Mouse (Mus musculus): ENCODE results near the gene Sdccag8. TPM values are rescaled to one million over a fixed set of nuclear protein-coding genes. Genes with fewer than 3 reads are reported as not detected.

The Sdccag8 gene
- polyA plus RNA-seq, 1 experiment from 2014 or later, result 29.4 TPM

- no peak for DNase-seq (ENCODE audit: low spot score, missing footprints)
- Histone ChIP-seq H3K36me3 (ENCODE audit: control insufficient read depth, insufficient read depth, low read length) (no peaks in the 10 kb centered on the region), H3K4me1 (ENCODE audit: control insufficient read depth, insufficient read depth, low read length) (peaks cover 3% of the 10 kb centered on the region; the same call in 1 of the 2 replicates), H3K4me3 (ENCODE audit: low read depth, low read length) (no peak overlapping the region), H3K9ac (ENCODE audit: low read length) (no peak overlapping the region), H3K27ac (ENCODE audit: low read depth, low read length) (no peak overlapping the region), H3K27me3 (ENCODE audit: control insufficient read depth, insufficient read depth, low read length) (no peaks in the 10 kb centered on the region), H3K9me3 (ENCODE audit: control insufficient read depth, low read length) (no peaks in the 10 kb centered on the region), H3K4me2 (no peak overlapping the region)
- WGBS, result 78% methylated on average over 6 of the region's 6 CpGs
- no peak for ATAC-seq (ENCODE audit: low FRiP score)
Observed at GRCm38 (mm10) chr1:177039093-177039674, 224.7 kb downstream of the Sdccag8 start.

DNA sequence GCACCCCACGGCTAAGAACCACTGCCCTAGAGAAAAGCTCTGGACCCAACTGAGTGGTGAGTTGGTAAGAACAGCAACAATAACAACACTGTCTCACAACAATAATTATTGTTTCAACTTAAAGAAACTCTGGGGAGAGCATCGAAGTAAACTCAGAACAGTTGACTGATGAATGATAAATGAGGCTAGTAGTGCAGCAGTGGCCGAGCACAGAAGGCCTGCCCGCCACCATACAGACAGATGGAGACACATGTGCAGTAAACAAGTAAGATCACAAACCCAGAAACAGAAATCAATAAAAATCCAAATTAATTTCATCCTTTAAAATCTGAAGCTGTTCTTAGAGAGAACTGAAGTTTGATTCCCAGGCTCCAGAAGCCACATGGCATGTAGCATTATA lies 225.6 kb downstream of the Sdccag8 start:
- WGBS, result 50% methylated on average over 4 of the region's 4 CpGs
- Histone ChIP-seq H3K9me3 (ENCODE audit: control insufficient read depth, low read length) (no peaks in the 10 kb centered on the region), H3K27ac (ENCODE audit: low read depth, low read length) (no peak overlapping the region), H3K4me3 (ENCODE audit: low read depth, low read length) (no peak overlapping the region), H3K9ac (ENCODE audit: low read length) (no peak overlapping the region), H3K36me3 (ENCODE audit: control insufficient read depth, insufficient read depth, low read length) (no peaks in the 10 kb centered on the region), H3K4me2 (no peak overlapping the region), H3K27me3 (ENCODE audit: control insufficient read depth, insufficient read depth, low read length) (no peaks in the 10 kb centered on the region), H3K4me1 (ENCODE audit: control insufficient read depth, insufficient read depth, low read length) (peaks cover 3% of the 10 kb centered on the region; the same call in 1 of the 2 replicates)
- no peak for DNase-seq (ENCODE audit: low spot score, missing footprints)
- no peak; the same call in 1 of the 2 replicates for ATAC-seq (ENCODE audit: low FRiP score)

DNA sequence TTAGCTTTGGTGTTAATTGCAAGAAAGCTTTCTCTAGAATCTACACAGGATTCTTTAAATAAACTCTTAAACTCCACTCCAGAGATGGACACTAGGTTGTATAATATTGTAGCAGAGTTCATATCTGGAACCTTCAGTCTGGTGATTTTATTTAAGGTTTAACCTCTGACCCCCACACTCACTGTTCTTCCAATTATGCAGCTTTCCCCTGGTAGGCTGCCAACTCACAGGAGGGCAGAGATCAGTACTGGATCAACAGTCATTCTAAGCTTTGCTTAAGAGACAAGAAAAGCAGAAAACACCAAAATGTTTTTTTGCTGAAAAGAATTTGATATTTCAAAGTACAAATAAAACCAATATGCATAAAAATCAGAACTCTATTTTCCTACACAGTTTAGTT lies 231.4 kb downstream of the Sdccag8 start:
- Histone ChIP-seq H3K9ac (ENCODE audit: low read length) (no peak overlapping the region), H3K4me2 (no peak overlapping the region), H3K4me1 (ENCODE audit: control insufficient read depth, insufficient read depth, low read length) (no peaks in the 10 kb centered on the region), H3K9me3 (ENCODE audit: control insufficient read depth, low read length) (no peaks in the 10 kb centered on the region), H3K4me3 (ENCODE audit: low read depth, low read length) (no peak overlapping the region), H3K36me3 (ENCODE audit: control insufficient read depth, insufficient read depth, low read length) (no peaks in the 10 kb centered on the region), H3K27ac (ENCODE audit: low read depth, low read length) (no peak overlapping the region), H3K27me3 (ENCODE audit: control insufficient read depth, insufficient read depth, low read length) (no peaks in the 10 kb centered on the region)
- ATAC-seq (ENCODE audit: low FRiP score) (no peak), DNase-seq (ENCODE audit: low spot score, missing footprints) (no peak)

DNA sequence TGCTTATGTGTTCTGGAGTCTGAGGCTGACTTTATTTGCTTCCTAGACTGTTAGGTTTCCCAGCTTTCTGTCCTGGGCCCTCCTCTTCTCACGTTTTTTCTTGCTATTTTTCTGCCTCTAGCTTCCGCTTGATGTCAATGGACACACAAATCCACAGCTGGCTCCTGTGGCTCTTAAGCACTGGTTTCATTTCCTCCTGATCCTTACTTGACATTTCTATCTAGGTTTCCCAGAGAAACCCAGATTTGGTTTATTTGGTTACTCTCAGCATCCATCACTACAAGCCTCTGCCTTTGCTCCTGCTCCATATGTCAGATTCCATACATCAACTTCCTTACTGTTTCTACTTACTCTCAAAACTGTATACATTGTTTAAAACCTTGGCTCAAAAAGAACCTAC lies 232.5 kb downstream of the Sdccag8 start:
- H3K9me3 ChIP-seq (ENCODE audit: control insufficient read depth, low read length), result no peaks in the 10 kb centered on the region
- H3K4me3 ChIP-seq (ENCODE audit: low read depth, low read length), result no peak overlapping the region
- DNase-seq (ENCODE audit: low spot score, missing footprints) (no peak), ATAC-seq (ENCODE audit: low FRiP score) (no peak)
- H3K4me2 ChIP-seq, result no peak overlapping the region
- H3K9ac ChIP-seq (ENCODE audit: low read length), result no peak overlapping the region
- H3K36me3 ChIP-seq (ENCODE audit: control insufficient read depth, insufficient read depth, low read length), result no peaks in the 10 kb centered on the region
- H3K27me3 ChIP-seq (ENCODE audit: control insufficient read depth, insufficient read depth, low read length), result no peaks in the 10 kb centered on the region
- 93% methylated on average over 2 of the region's 2 CpGs for WGBS
- H3K4me1 ChIP-seq (ENCODE audit: control insufficient read depth, insufficient read depth, low read length), result no peaks in the 10 kb centered on the region
- H3K27ac ChIP-seq (ENCODE audit: low read depth, low read length), result no peak overlapping the region

- H3K27ac ChIP-seq (ENCODE audit: low read depth, low read length), result no peak overlapping the region
- H3K4me1 ChIP-seq (ENCODE audit: control insufficient read depth, insufficient read depth, low read length), result no peaks in the 10 kb centered on the region
- WGBS, result 90% methylated on average over 2 of the region's 2 CpGs
- H3K4me2 ChIP-seq, result no peak overlapping the region
- ATAC-seq (ENCODE audit: low FRiP score) (no peak), DNase-seq (ENCODE audit: low spot score, missing footprints) (no peak)
- no peak overlapping the region for H3K9ac ChIP-seq (ENCODE audit: low read length)
- no peak overlapping the region for H3K4me3 ChIP-seq (ENCODE audit: low read depth, low read length)
- no peaks in the 10 kb centered on the region for H3K9me3 ChIP-seq (ENCODE audit: control insufficient read depth, low read length)
- no peaks in the 10 kb centered on the region for H3K36me3 ChIP-seq (ENCODE audit: control insufficient read depth, insufficient read depth, low read length)
- no peaks in the 10 kb centered on the region for H3K27me3 ChIP-seq (ENCODE audit: control insufficient read depth, insufficient read depth, low read length)
Observed at GRCm38 (mm10) chr1:177048773-177049172, 234.3 kb downstream of the Sdccag8 start.

- H3K27ac ChIP-seq (ENCODE audit: low read depth, low read length), result no peak overlapping the region
- no peak overlapping the region for H3K4me2 ChIP-seq
- ATAC-seq (ENCODE audit: low FRiP score) (no peak), DNase-seq (ENCODE audit: low spot score, missing footprints) (no peak)
- H3K9me3 ChIP-seq (ENCODE audit: control insufficient read depth, low read length), result no peaks in the 10 kb centered on the region
- H3K9ac ChIP-seq (ENCODE audit: low read length), result no peak overlapping the region
- no peaks in the 10 kb centered on the region for H3K27me3 ChIP-seq (ENCODE audit: control insufficient read depth, insufficient read depth, low read length)
- 0 out of 2 replicates have a peak, but pooled peaks cover 4% of the 10 kb centered on the region for H3K4me1 ChIP-seq (ENCODE audit: control insufficient read depth, insufficient read depth, low read length)
- WGBS, result 91% methylated on average over 11 of the region's 11 CpGs
- H3K4me3 ChIP-seq (ENCODE audit: low read depth, low read length), result no peak overlapping the region
- no peaks in the 10 kb centered on the region for H3K36me3 ChIP-seq (ENCODE audit: control insufficient read depth, insufficient read depth, low read length)
Observed at GRCm38 (mm10) chr1:177051366-177051963, 237.0 kb downstream of the Sdccag8 start.

GRCm38 (mm10) chr1:177054891-177055290 lies 240.4 kb downstream of the Sdccag8 start:
- H3K4me1 ChIP-seq (ENCODE audit: control insufficient read depth, insufficient read depth, low read length), result 0 out of 2 replicates have a peak, but pooled peaks cover 4% of the 10 kb centered on the region

GRCm38 (mm10) chr1:177061761-177062160 lies 247.3 kb downstream of the Sdccag8 start:
- Histone ChIP-seq H3K9ac (ENCODE audit: low read length) (no peak overlapping the region), H3K4me2 (no peak overlapping the region), H3K27ac (ENCODE audit: low read depth, low read length) (no peak overlapping the region), H3K4me3 (ENCODE audit: low read depth, low read length) (no peak overlapping the region), H3K27me3 (ENCODE audit: control insufficient read depth, insufficient read depth, low read length) (no peaks in the 10 kb centered on the region), H3K36me3 (ENCODE audit: control insufficient read depth, insufficient read depth, low read length) (no peaks in the 10 kb centered on the region; the same call in 1 of the 2 replicates), H3K4me1 (ENCODE audit: control insufficient read depth, insufficient read depth, low read length) (no peaks in the 10 kb centered on the region), H3K9me3 (ENCODE audit: control insufficient read depth, low read length) (no peaks in the 10 kb centered on the region)
- WGBS, result 88% methylated on average over 2 of the region's 2 CpGs
- no peak for ATAC-seq (ENCODE audit: low FRiP score)
- DNase-seq (ENCODE audit: low spot score, missing footprints), result no peak

More at GRCm38 (mm10) chr1:177054891-177055290, 240.4 kb downstream of the Sdccag8 start:
- H3K4me3 ChIP-seq (ENCODE audit: low read depth, low read length), result no peak overlapping the region
- H3K9me3 ChIP-seq (ENCODE audit: control insufficient read depth, low read length), result no peaks in the 10 kb centered on the region
- H3K27me3 ChIP-seq (ENCODE audit: control insufficient read depth, insufficient read depth, low read length), result no peaks in the 10 kb centered on the region
- H3K4me2 ChIP-seq, result no peak overlapping the region
- no peak overlapping the region for H3K27ac ChIP-seq (ENCODE audit: low read depth, low read length)
- 78% methylated on average over 2 of the region's 2 CpGs for WGBS
- no peak overlapping the region for H3K9ac ChIP-seq (ENCODE audit: low read length)
- no peaks in the 10 kb centered on the region for H3K36me3 ChIP-seq (ENCODE audit: control insufficient read depth, insufficient read depth, low read length)
- ATAC-seq (ENCODE audit: low FRiP score) (no peak), DNase-seq (ENCODE audit: low spot score, missing footprints) (no peak)

DNA sequence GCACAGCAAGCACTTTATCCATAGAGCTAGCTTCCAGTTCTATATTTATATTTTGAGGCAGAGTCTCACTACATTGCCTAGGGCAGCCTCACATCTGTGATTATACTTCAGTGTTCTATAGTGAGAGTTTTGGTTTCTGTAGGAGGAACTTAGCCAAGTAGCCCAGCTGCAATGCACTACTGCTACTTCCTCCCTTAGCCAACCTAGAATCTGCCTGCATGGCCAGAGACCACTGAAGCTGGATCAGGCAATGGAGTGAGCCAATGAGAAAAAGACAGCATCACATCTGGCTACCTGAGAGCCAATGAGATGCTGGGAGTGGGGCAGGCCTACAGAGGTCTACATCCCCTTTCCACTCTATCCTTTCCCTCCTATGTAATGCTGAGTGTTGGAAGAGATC lies 251.3 kb downstream of the Sdccag8 start:
- no peak for ATAC-seq (ENCODE audit: low FRiP score)

More for the DNA sequence above, 251.3 kb downstream of the Sdccag8 start:
- no peaks in the 10 kb centered on the region for H3K4me1 ChIP-seq (ENCODE audit: control insufficient read depth, insufficient read depth, low read length)
- no peaks in the 10 kb centered on the region for H3K27me3 ChIP-seq (ENCODE audit: control insufficient read depth, insufficient read depth, low read length)
- H3K4me3 ChIP-seq (ENCODE audit: low read depth, low read length), result no peak overlapping the region
- H3K4me2 ChIP-seq, result no peak overlapping the region
- no peak overlapping the region for H3K9ac ChIP-seq (ENCODE audit: low read length)
- no peak for DNase-seq (ENCODE audit: low spot score, missing footprints)
- H3K27ac ChIP-seq (ENCODE audit: low read depth, low read length), result no peak overlapping the region
- H3K9me3 ChIP-seq (ENCODE audit: control insufficient read depth, low read length), result no peaks in the 10 kb centered on the region
- no peaks in the 10 kb centered on the region; the same call in 1 of the 2 replicates for H3K36me3 ChIP-seq (ENCODE audit: control insufficient read depth, insufficient read depth, low read length)

All from midbrain, embryonic 11.5 days (tissue).